Mouse (Mus musculus) c-Kit-negative CD71-positive TER-119-positive erythroid progenitor cells, embryonic 14.5 days (primary cell): ENCODE data around the gene Syt2.

ENCODE experiments used
- DNase-seq: peaks from one replicate; pipeline ENCODE4 v3.0.0-alpha.2; 2013; ENCODE audit warnings: low read depth, low spot score

Syt2 gene

GRCm38 (mm10) chr1:134704396-134705306 is 58.2 kb downstream of the Syt2 start:
- DNase-seq, result no peak

GRCm38 (mm10) chr1:134706549-134706948 is 60.1 kb downstream of the Syt2 start:
- no peak for DNase-seq

- DNase-seq, result no peak
Observed at GRCm38 (mm10) chr1:134707516-134707915, 61.0 kb downstream of the Syt2 start.

- no peak for DNase-seq
Observed at GRCm38 (mm10) chr1:134708274-134708673, 61.8 kb downstream of the Syt2 start.

GRCm38 (mm10) chr1:134708801-134709385 is 62.4 kb downstream of the Syt2 start:
- no peak for DNase-seq

- DNase-seq, result no peak
Observed at GRCm38 (mm10) chr1:134709411-134710306, 63.2 kb downstream of the Syt2 start.

GRCm38 (mm10) chr1:134711061-134711460 is 64.6 kb downstream of the Syt2 start:
- DNase-seq, result no peak

GRCm38 (mm10) chr1:134711653-134712052 is 65.2 kb downstream of the Syt2 start:
- DNase-seq, result no peak

- DNase-seq, result no peak
Observed at GRCm38 (mm10) chr1:134712781-134713299, 66.4 kb downstream of the Syt2 start.

- no peak for DNase-seq
Observed at GRCm38 (mm10) chr1:134713421-134713969, 67.0 kb downstream of the Syt2 start.

GRCm38 (mm10) chr1:134714166-134714565 is 67.7 kb downstream of the Syt2 start:
- DNase-seq, result no peak

- no peak for DNase-seq
Observed at GRCm38 (mm10) chr1:134715092-134715491, 68.6 kb downstream of the Syt2 start.

GRCm38 (mm10) chr1:134719718-134720304 is 73.3 kb downstream of the Syt2 start:
- DNase-seq, result no peak

GRCm38 (mm10) chr1:134721486-134721885 is 75.0 kb downstream of the Syt2 start:
- DNase-seq, result no peak

- no peak for DNase-seq
Observed at GRCm38 (mm10) chr1:134722891-134723290, 76.4 kb downstream of the Syt2 start.

- no peak for DNase-seq
Observed at GRCm38 (mm10) chr1:134725276-134725675, 78.8 kb downstream of the Syt2 start.

- no peak for DNase-seq
Observed at GRCm38 (mm10) chr1:134726480-134726879, 80.0 kb downstream of the Syt2 start.

- DNase-seq, result no peak
Observed at GRCm38 (mm10) chr1:134727256-134727655, 80.8 kb downstream of the Syt2 start.

- DNase-seq, result no peak
Observed at GRCm38 (mm10) chr1:134733659-134734058, 87.2 kb downstream of the Syt2 start.

- DNase-seq, result no peak
Observed at GRCm38 (mm10) chr1:134737463-134737862, 91.0 kb downstream of the Syt2 start.

- DNase-seq, result peak; percentile 46
Observed at GRCm38 (mm10) chr1:134741433-134741832, 95.0 kb downstream of the Syt2 start.
